Mouse (Mus musculus) thymus, adult 2 months (tissue): Measurements from ENCODE around the gene Fam160a2. TPM values are rescaled to one million over a fixed set of nuclear protein-coding genes. Genes with fewer than 3 reads are reported as not detected.

Source experiments
- DNase-seq: peaks from one replicate; pipeline ENCODE4 v3.0.0; 2021
- H3K27ac ChIP-seq: fragments of 200-500 bp; 2 replicates; pipeline ENCODE4 v1.5.1; 2012; ENCODE audit warnings: low read length, control low read depth; ENCODE audit not compliant: control insufficient read depth, insufficient read depth
- H3K27me3 ChIP-seq: fragments of 200-500 bp; 2 replicates; pipeline ENCODE4 v1.6.1; 2012; ENCODE audit warnings: mild to moderate bottlenecking, low read length, moderate library complexity, mixed read lengths; ENCODE audit not compliant: control insufficient read depth, insufficient read depth
- H3K36me3 ChIP-seq: fragments of 200-500 bp; 2 replicates; pipeline ENCODE4 v1.6.1; 2012; ENCODE audit warnings: mild to moderate bottlenecking, low read length, moderate library complexity; ENCODE audit not compliant: control insufficient read depth, insufficient read depth
- H3K4me1 ChIP-seq: fragments of 200-500 bp; replicated peaks from 2 replicates; pipeline ENCODE4 v1.6.1; 2012; ENCODE audit warnings: low read length; ENCODE audit not compliant: control insufficient read depth, insufficient read depth
- H3K4me3 ChIP-seq: fragments of 200-500 bp; 2 replicates; pipeline ENCODE4 v1.5.1; 2012; ENCODE audit warnings: mild to moderate bottlenecking, low read length, control low read depth, moderate library complexity; ENCODE audit not compliant: control insufficient read depth, insufficient read depth
- CTCF ChIP-seq: fragments of 200-500 bp; IDR thresholded peaks from 2 replicates; pipeline ENCODE4 v1.5.1; 2012; ENCODE audit warnings: mild to moderate bottlenecking, control low read depth, low read length, moderate library complexity, borderline replicate concordance; ENCODE audit not compliant: control insufficient read depth, poor library complexity, insufficient read depth; ENCODE audit errors: extremely low read depth
- POLR2A ChIP-seq: fragments of 200-500 bp; IDR thresholded peaks from 2 replicates; pipeline ENCODE4 v1.6.1; 2012; ENCODE audit warnings: mild to moderate bottlenecking, low read length, control low read depth, moderate library complexity; ENCODE audit not compliant: control insufficient read depth, poor library complexity, insufficient read depth; ENCODE audit errors: extremely low read depth
- WGBS: fragments of 180-500 bp; shearing (Covaris S2); methylation state at CpG from one replicate; pipeline ENCODE4 v1.1.7; 2018; 5-methylcytosine and 5-hydroxymethylcytosine counted together
- polyA plus RNA-seq: library from polyadenylated mRNA; depleted of rRNA; stranded (reverse); fragments of >200 nt; gene quantifications from 2 replicates; pipeline ENCODE4 v1.2.3, GENCODE M21; 2012

The Fam160a2 gene
- polyA plus RNA-seq, 1 experiment: 52.6 TPM

- TF ChIP-seq POLR2A (no peak), CTCF (no peak)
- H3K4me3 ChIP-seq: no peak overlapping the region
- H3K27ac ChIP-seq: no peak overlapping the region
- no peaks in the 10 kb centered on the region for H3K36me3 ChIP-seq
- DNase-seq: no peak
- H3K4me1 ChIP-seq: peaks cover 7% of the 10 kb centered on the region
- H3K27me3 ChIP-seq: no peaks in the 10 kb centered on the region
These were observed 4.6 kb downstream of the Fam160a2 start for GRCm38 (mm10) chr7:105395131-105395820.

GRCm38 (mm10) chr7:105394606-105395005, 5.2 kb downstream of the Fam160a2 start:
- peaks cover 5% of the 10 kb centered on the region for H3K4me1 ChIP-seq
- no peak overlapping the region for H3K4me3 ChIP-seq
- no peaks in the 10 kb centered on the region for H3K36me3 ChIP-seq
- WGBS: 94% methylated on average over 1 of the region's 1 CpGs
- DNase-seq: no peak
- TF ChIP-seq CTCF (no peak), POLR2A (no peak)
- H3K27ac ChIP-seq: no peak overlapping the region
- H3K27me3 ChIP-seq: no peaks in the 10 kb centered on the region

- 91% methylated on average over 2 of the region's 2 CpGs for WGBS
- no peak overlapping the region for H3K27ac ChIP-seq
- H3K27me3 ChIP-seq: no peaks in the 10 kb centered on the region
- H3K4me3 ChIP-seq: no peak overlapping the region
- DNase-seq: no peak
- no peaks in the 10 kb centered on the region for H3K4me1 ChIP-seq
- no peak for TF ChIP-seq CTCF
- TF ChIP-seq POLR2A: no peak
- no peaks in the 10 kb centered on the region; the same call in 1 of the 2 replicates for H3K36me3 ChIP-seq
These were observed 9.6 kb downstream of the Fam160a2 start for GRCm38 (mm10) chr7:105390236-105390635.

DNA sequence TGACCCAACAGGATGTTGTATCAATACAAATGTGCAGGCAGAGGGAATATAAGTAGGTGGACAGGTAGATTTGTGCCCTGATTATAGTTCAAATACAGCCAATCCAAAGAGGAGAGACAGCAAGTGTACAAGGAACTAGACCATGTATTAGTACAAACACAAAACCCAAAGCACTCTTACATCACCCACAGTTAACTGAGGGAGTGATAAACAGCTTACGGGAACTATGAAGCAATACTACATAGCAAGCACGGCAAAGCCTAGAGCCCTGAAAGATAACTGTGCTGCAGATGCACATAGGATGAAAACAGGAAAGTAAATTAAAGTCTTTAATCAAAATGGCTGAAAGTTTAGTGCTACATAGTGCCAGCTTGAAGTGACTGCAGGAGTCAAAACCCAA, 12.2 kb downstream of the Fam160a2 start:
- WGBS: 99% methylated on average over 2 of the region's 2 CpGs
- TF ChIP-seq CTCF (no peak), POLR2A (no peak)
- DNase-seq: no peak
- H3K27me3 ChIP-seq: no peaks in the 10 kb centered on the region
- H3K27ac ChIP-seq: no peak overlapping the region
- H3K4me3 ChIP-seq: no peak overlapping the region
- H3K4me1 ChIP-seq: no peaks in the 10 kb centered on the region
- H3K36me3 ChIP-seq: peaks cover 8% of the 10 kb centered on the region; the same call in 1 of the 2 replicates

GRCm38 (mm10) chr7:105380329-105380728, 19.5 kb downstream of the Fam160a2 start:
- 95% methylated on average over 3 of the region's 3 CpGs for WGBS
- no peaks in the 10 kb centered on the region for H3K4me1 ChIP-seq
- no peaks in the 10 kb centered on the region for H3K27me3 ChIP-seq
- TF ChIP-seq POLR2A (no peak), CTCF (no peak)
- no peak for DNase-seq
- H3K27ac ChIP-seq: no peak overlapping the region
- no peak overlapping the region for H3K4me3 ChIP-seq
- peaks cover 13% of the 10 kb centered on the region; the same call in 1 of the 2 replicates for H3K36me3 ChIP-seq

GRCm38 (mm10) chr7:105374866-105375265, 25.0 kb downstream of the Fam160a2 start, which contains the start of gene Gm5901:
Gene Gm5901, plus strand, starts transcription at chr7:105375038.
- Histone ChIP-seq H3K4me1 (no peaks in the 10 kb centered on the region), H3K36me3 (peaks cover 5% of the 10 kb centered on the region; the same call in 1 of the 2 replicates), H3K27ac (no peak within 1 kb of the TSS), H3K4me3 (no peak within 1 kb of the TSS), H3K27me3 (no peaks in the 10 kb centered on the region)
- 80% methylated on average over 1 of the region's 1 CpGs for WGBS
- no peak for TF ChIP-seq CTCF
- TF ChIP-seq POLR2A: no peak
- no peak for DNase-seq
